Mouse (Mus musculus) CH12.LX (cell line): ENCODE data around the gene Lhpp. TPM values are rescaled to one million over a fixed set of nuclear protein-coding genes. Genes with fewer than 3 reads are reported as not detected.

Source experiments
- DNase-seq: peaks from one replicate; pipeline ENCODE4 v3.0.0-alpha.2; 2013; ENCODE audit errors: extremely low read depth
- H3K27ac ChIP-seq: 2 replicates; pipeline ENCODE4 v1.5.1; 2012; ENCODE audit warnings: low read depth, mild to moderate bottlenecking, control low read depth, moderate library complexity; ENCODE audit not compliant: insufficient read depth
- H3K27me3 ChIP-seq: replicated peaks from 2 replicates; pipeline ENCODE3; 2012; ENCODE audit warnings: inconsistent platforms
- H3K36me3 ChIP-seq, 2 experiments: replicated peaks in 1 of 2; 2 replicates each; pipeline versions ENCODE3 to v1.6.1; 2012; ENCODE audit warnings: inconsistent platforms in 1 of 2, low read length in 1 of 2, mild to moderate bottlenecking in 1 of 2, mixed read lengths in 1 of 2, moderate library complexity in 1 of 2; ENCODE audit not compliant: control insufficient read depth in 1 of 2, insufficient read depth in 1 of 2
- H3K4me1 ChIP-seq, 2 experiments: 2 replicates each; pipeline ENCODE4 v1.6.1; 2012; ENCODE audit warnings: inconsistent platforms in 1 of 2, moderate library complexity in 1 of 2; ENCODE audit not compliant: insufficient read depth in 2 of 2, control insufficient read depth in 1 of 2
- H3K4me2 ChIP-seq: 2 replicates; pipeline ENCODE4 v1.6.1; 2012; ENCODE audit warnings: low read depth, mild to moderate bottlenecking, control low read depth; ENCODE audit not compliant: poor library complexity, insufficient read depth, severe bottlenecking
- H3K4me3 ChIP-seq, 3 experiments: fragments of 150-350 bp in 1 of 3; sonication (generic) in 1 of 3; replicated peaks in 1 of 3; 2 replicates each; pipeline versions ENCODE3 to v1.5.1; 2011 to 2012; ENCODE audit warnings: low read depth in 2 of 3, low read length in 2 of 3, mild to moderate bottlenecking in 2 of 3, moderate library complexity in 2 of 3, control low read depth in 1 of 3, improper control_type of control experiment in 1 of 3, inconsistent platforms in 1 of 3, mixed read lengths in 1 of 3; ENCODE audit not compliant: poor library complexity in 1 of 3
- H3K79me2 ChIP-seq: replicated peaks from 2 replicates; pipeline ENCODE4 v1.6.1; 2012; ENCODE audit warnings: mild to moderate bottlenecking, moderate library complexity; ENCODE audit not compliant: control insufficient read depth, poor library complexity, insufficient read depth, severe bottlenecking; ENCODE audit errors: extremely low read depth
- H3K9ac ChIP-seq: 2 replicates; pipeline ENCODE4 v1.6.1; 2012; ENCODE audit warnings: low read depth, mild to moderate bottlenecking, control low read depth, moderate library complexity; ENCODE audit not compliant: insufficient read depth
- H3K9me3 ChIP-seq: replicated peaks from 2 replicates; pipeline ENCODE3; 2012; ENCODE audit warnings: low read length, inconsistent platforms, mixed read lengths
- BHLHE40 ChIP-seq: IDR thresholded peaks from 2 replicates; pipeline ENCODE4 v1.6.1; 2011; ENCODE audit warnings: mild to moderate bottlenecking, low read depth, low read length, improper control_type of control experiment
- CHD1 ChIP-seq: IDR thresholded peaks from 2 replicates; pipeline ENCODE4 v1.6.1; 2012; ENCODE audit warnings: low read depth, low read length, improper control_type of control experiment, inconsistent platforms
- CHD2 ChIP-seq: IDR thresholded peaks from 2 replicates; pipeline ENCODE4 v1.6.1; 2011; ENCODE audit warnings: low read length, improper control_type of control experiment
- ELF1 ChIP-seq: IDR thresholded peaks from 2 replicates; pipeline ENCODE4 v1.6.1; 2014; ENCODE audit warnings: low read depth, mild to moderate bottlenecking, inconsistent platforms, low read length, improper control_type of control experiment
- GABPA ChIP-seq: IDR thresholded peaks from 2 replicates; pipeline ENCODE4 v1.6.1; 2012; ENCODE audit warnings: low read depth, low read length, improper control_type of control experiment, inconsistent platforms; ENCODE audit not compliant: insufficient replicate concordance
- IRF4 ChIP-seq: IDR thresholded peaks from 2 replicates; pipeline ENCODE4 v1.6.1; 2014; ENCODE audit warnings: low read depth, mild to moderate bottlenecking, inconsistent platforms, low read length, improper control_type of control experiment
- JUN ChIP-seq: IDR thresholded peaks from 2 replicates; pipeline ENCODE4 v1.6.1; 2011; ENCODE audit warnings: low read depth, mild to moderate bottlenecking, low read length, improper control_type of control experiment, moderate library complexity; ENCODE audit not compliant: insufficient read depth
- JUND ChIP-seq: conservative IDR thresholded peaks from 2 replicates; pipeline ENCODE4 v1.6.1; 2011; ENCODE audit warnings: low read depth, low read length, improper control_type of control experiment
- MAFK ChIP-seq: IDR thresholded peaks from 2 replicates; pipeline ENCODE4 v1.6.1; 2011; ENCODE audit warnings: low read length, improper control_type of control experiment; ENCODE audit not compliant: insufficient replicate concordance
- MAZ ChIP-seq: IDR thresholded peaks from 2 replicates; pipeline ENCODE4 v1.6.1; 2012; ENCODE audit warnings: low read depth, mild to moderate bottlenecking, inconsistent platforms, low read length, improper control_type of control experiment, moderate library complexity
- MEF2A ChIP-seq: IDR thresholded peaks from 2 replicates; pipeline ENCODE4 v1.6.1; 2014; ENCODE audit warnings: low read depth, mild to moderate bottlenecking, inconsistent platforms, low read length, improper control_type of control experiment, borderline replicate concordance
- MXI1 ChIP-seq: IDR thresholded peaks from 2 replicates; pipeline ENCODE4 v1.6.1; 2011; ENCODE audit warnings: mild to moderate bottlenecking, low read depth, low read length, improper control_type of control experiment
- MYC ChIP-seq: IDR thresholded peaks from 2 replicates; pipeline ENCODE4 v1.6.1; 2011; ENCODE audit warnings: low read depth, mild to moderate bottlenecking, improper control_type of control experiment, low read length
- NRF1 ChIP-seq: IDR thresholded peaks from 2 replicates; pipeline ENCODE4 v1.6.1; 2014; ENCODE audit warnings: low read depth, mild to moderate bottlenecking, inconsistent platforms, low read length, improper control_type of control experiment, moderate library complexity
- POLR2A ChIP-seq: IDR thresholded peaks from 2 replicates; pipeline ENCODE4 v1.6.1; 2011; ENCODE audit warnings: low read depth, mild to moderate bottlenecking, improper control_type of control experiment, low read length
- POLR2AphosphoS2 ChIP-seq: IDR thresholded peaks from 2 replicates; pipeline ENCODE4 v1.6.1; 2011; ENCODE audit warnings: low read depth, low read length, improper control_type of control experiment
- SIN3A ChIP-seq: IDR thresholded peaks from 2 replicates; pipeline ENCODE4 v1.6.1; 2012; ENCODE audit warnings: low read length, improper control_type of control experiment, inconsistent platforms
- SMC3 ChIP-seq: IDR thresholded peaks from 2 replicates; pipeline ENCODE4 v1.6.1; 2011; ENCODE audit warnings: low read depth, low read length, improper control_type of control experiment
- TBP ChIP-seq: conservative IDR thresholded peaks from 2 replicates; pipeline ENCODE4 v1.6.1; 2011; ENCODE audit warnings: low read depth, low read length, improper control_type of control experiment
- UBTF ChIP-seq: IDR thresholded peaks from 2 replicates; pipeline ENCODE4 v1.6.1; 2012; ENCODE audit warnings: low read depth, mild to moderate bottlenecking, inconsistent platforms, low read length, improper control_type of control experiment, moderate library complexity
- USF2 ChIP-seq: conservative IDR thresholded peaks from 2 replicates; pipeline ENCODE4 v1.6.1; 2011; ENCODE audit warnings: low read depth, low read length, improper control_type of control experiment
- ZKSCAN1 ChIP-seq: IDR thresholded peaks from 2 replicates; pipeline ENCODE4 v1.6.1; 2012; ENCODE audit warnings: low read depth, inconsistent platforms, low read length, improper control_type of control experiment, borderline replicate concordance
- ZMIZ1 ChIP-seq: IDR thresholded peaks from 2 replicates; pipeline ENCODE4 v1.6.1; 2012; ENCODE audit warnings: low read depth, mild to moderate bottlenecking, inconsistent platforms, low read length, improper control_type of control experiment
- ZNF384 ChIP-seq: IDR thresholded peaks from 2 replicates; pipeline ENCODE4 v1.6.1; 2012; ENCODE audit warnings: low read depth, low read length, improper control_type of control experiment, inconsistent platforms
- dilution Hi-C: fragments of 300-500 bp; cut with MboI; formaldehyde crosslinking; loops from 2 replicates; pipeline ENCODE4 v1.14.3; 2020; ENCODE audit warnings: low sequenced_read_pairs; ENCODE audit not compliant: extremely low pct_unique_long_range_greater_than_20kb, extremely low pct_ligation_motif_present
- in situ Hi-C: fragments of 300-500 bp; cut with MboI; formaldehyde crosslinking; loops from 3 replicates; pipeline ENCODE4 v1.14.3; 2019; ENCODE audit warnings: low sequenced_read_pairs, low pct_ligation_motif_present, low pct_unique_long_range_greater_than_20kb, mixed read lengths
- polyA plus RNA-seq: library from polyadenylated mRNA; unstranded; fragments of >175 nt; gene quantifications from 2 replicates; pipeline ENCODE4 v1.2.1, GENCODE M21; 2012; ENCODE audit warnings: low read depth; ENCODE audit not compliant: insufficient read length
- total RNA-seq, 2 experiments: library from RNA; depleted of rRNA; stranded (reverse); fragments of 300-350 nt in 1 of 2; fragments of >200 nt in 1 of 2; gene quantifications; 2 replicates each; pipeline ENCODE4 v1.2.3; 2012 to 2014

Gene Lhpp
- total and polyA plus RNA-seq, 3 experiments: 7.8 to 15.4 (median 14.6) TPM

GRCm38 (mm10) chr7:132593762-132594161 lies 16.7 kb upstream of the Lhpp start:
- dilution Hi-C loops: no loop called here
- H3K4me1 ChIP-seq: no peaks in the 10 kb centered on the region
- peaks cover 6% of the 10 kb centered on the region for H3K9me3 ChIP-seq
- in situ Hi-C loops: no loop called here
- no peak overlapping the region for H3K4me2 ChIP-seq
- DNase-seq: no peak
- no peak for TF ChIP-seq USF2
- TF ChIP-seq POLR2AphosphoS2: no peak
- TF ChIP-seq ELF1: no peak
- no peak for TF ChIP-seq GABPA
- TF ChIP-seq TBP: no peak
- TF ChIP-seq SIN3A: no peak
- no peak for TF ChIP-seq ZKSCAN1
- TF ChIP-seq BHLHE40: no peak
- TF ChIP-seq IRF4: no peak
- no peak for TF ChIP-seq JUND
- TF ChIP-seq CHD1: no peak
- H3K36me3 ChIP-seq: no peaks in the 10 kb centered on the region
- no peak overlapping the region for H3K4me3 ChIP-seq
- H3K27ac ChIP-seq: no peak overlapping the region
- H3K9ac ChIP-seq: no peak overlapping the region
- peaks cover 29% of the 10 kb centered on the region for H3K27me3 ChIP-seq
- H3K79me2 ChIP-seq: no peaks in the 10 kb centered on the region

DNA sequence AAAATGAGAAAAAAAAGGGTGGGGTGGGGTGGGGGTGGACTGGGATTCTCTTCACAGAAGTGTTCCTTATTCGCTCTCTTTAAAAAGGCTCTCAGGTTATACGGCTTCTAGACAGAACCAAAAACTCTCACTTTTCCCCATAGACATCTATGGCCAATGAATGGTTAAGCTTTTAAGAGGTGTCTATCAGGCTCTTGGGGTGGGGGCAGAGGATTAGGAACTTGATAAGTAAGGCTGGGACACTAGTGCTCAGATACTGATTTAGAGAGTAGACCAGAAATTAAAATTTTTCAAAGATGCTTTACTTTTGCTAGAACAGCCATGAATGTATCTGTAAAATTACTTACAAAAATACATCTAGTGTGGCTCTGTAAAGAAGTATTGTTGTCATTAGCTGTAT lies 16.1 kb upstream of the Lhpp start:
- Histone ChIP-seq H3K4me1 (peaks cover 0 to 3% of the 10 kb centered on the region in 2 experiments; a peak in 2 of 4 replicates), H3K27ac (no peak overlapping the region), H3K9me3 (peaks cover 6% of the 10 kb centered on the region), H3K27me3 (peaks cover 34% of the 10 kb centered on the region), H3K4me3 (no peak overlapping the region), H3K79me2 (no peaks in the 10 kb centered on the region), H3K9ac (no peak overlapping the region), H3K36me3 (no peaks in the 10 kb centered on the region), H3K4me2 (no peak overlapping the region)
- no peak for DNase-seq
- TF ChIP-seq UBTF (no peak), JUND (no peak), CHD2 (no peak), MAFK (no peak), POLR2A (no peak), POLR2AphosphoS2 (no peak), ZMIZ1 (no peak), ELF1 (no peak), NRF1 (no peak), MXI1 (no peak), MAZ (no peak), ZNF384 (no peak), JUN (no peak), SMC3 (no peak), MEF2A (no peak), BHLHE40 (no peak), MYC (no peak), TBP (no peak)
- in situ Hi-C loops: no loop called here
- dilution Hi-C loops: no loop called here
